Mouse (Mus musculus): Measurements from ENCODE around the gene Mtus2. TPM values are rescaled to one million over a fixed set of nuclear protein-coding genes. Genes with fewer than 3 reads are reported as not detected.
A peak's percentile ranks its signal among the peaks of the same experiment; 100 is the strongest.

Gene Mtus2
- total and polyA plus RNA-seq, 2 experiments from 2014 or later: 38.0 to 41.6 TPM

- DNase-seq (ENCODE audit: low spot score) (peak; percentile 42), ATAC-seq (ENCODE audit: low FRiP score) (no peak)
- H3K36me3 ChIP-seq (ENCODE audit: insufficient read depth, low read length): no peaks in the 10 kb centered on the region
- 63% methylated on average over 7 of the region's 7 CpGs for WGBS
- TF ChIP-seq CTCF (IDR thresholded peaks at IDR 0.05): no peak
- no peaks in the 10 kb centered on the region for H3K27me3 ChIP-seq (ENCODE audit: insufficient read depth, low read length)
- H3K9me3 ChIP-seq (ENCODE audit: low read length): no peaks in the 10 kb centered on the region
- no peak overlapping the region for H3K4me2 ChIP-seq (ENCODE audit: low read depth, low read length, poor library complexity, severe bottlenecking)
- H3K9ac ChIP-seq (replicated peaks; ENCODE audit: low read length, poor library complexity, severe bottlenecking): no peak overlapping the region
- no peaks in the 10 kb centered on the region for H3K4me1 ChIP-seq (ENCODE audit: insufficient read depth, low read length)
- no peak overlapping the region for H3K27ac ChIP-seq (ENCODE audit: low read depth, low read length)
- no peak overlapping the region for H3K4me3 ChIP-seq (ENCODE audit: low read depth, low read length)
Observed at GRCm38 (mm10) chr5:148179231-148179630, 222.1 kb downstream of the Mtus2 start.

- Histone ChIP-seq H3K27me3 (ENCODE audit: insufficient read depth, low read length) (no peaks in the 10 kb centered on the region), H3K9ac (replicated peaks; ENCODE audit: low read length, poor library complexity, severe bottlenecking) (no peak overlapping the region), H3K27ac (ENCODE audit: low read depth, low read length) (0 out of 2 replicates have a peak overlapping the region, but pooled peaks have one; percentile 32), H3K4me1 (ENCODE audit: insufficient read depth, low read length) (no peaks in the 10 kb centered on the region), H3K4me3 (ENCODE audit: low read depth, low read length) (no peak overlapping the region), H3K36me3 (ENCODE audit: insufficient read depth, low read length) (no peaks in the 10 kb centered on the region), H3K4me2 (ENCODE audit: low read depth, low read length, poor library complexity, severe bottlenecking) (no peak overlapping the region), H3K9me3 (ENCODE audit: low read length) (0 out of 2 replicates have a peak, but pooled peaks cover 1% of the 10 kb centered on the region)
- DNase-seq (ENCODE audit: low spot score): peak; percentile 31
- peak; percentile 62; the same call in 1 of the 2 replicates for ATAC-seq (ENCODE audit: low FRiP score)
- peak; percentile 74 for TF ChIP-seq CTCF (IDR thresholded peaks at IDR 0.05)
- 14% methylated on average over 13 of the region's 13 CpGs for WGBS
Observed at GRCm38 (mm10) chr5:148180590-148181307, 223.6 kb downstream of the Mtus2 start.

DNA sequence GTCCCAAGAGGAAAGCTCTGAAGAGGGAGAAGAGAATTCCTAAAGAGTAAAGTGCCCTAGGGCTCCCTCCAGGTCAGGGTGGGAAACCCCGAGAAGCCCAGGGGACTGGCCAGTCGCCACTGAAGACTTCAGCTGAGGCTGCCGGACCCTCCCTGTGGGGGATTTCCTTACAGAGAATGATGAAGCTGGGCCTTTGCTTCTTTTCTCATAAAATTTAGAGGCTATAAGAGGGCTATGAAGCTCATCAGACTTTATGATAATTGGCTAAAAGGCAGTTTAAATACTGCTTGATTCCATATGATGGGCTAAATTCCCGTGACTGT lies 224.1 kb downstream of the Mtus2 start:
- H3K4me3 ChIP-seq (ENCODE audit: low read depth, low read length): no peak overlapping the region
- no peak overlapping the region for H3K4me2 ChIP-seq (ENCODE audit: low read depth, low read length, poor library complexity, severe bottlenecking)
- no peak overlapping the region for H3K27ac ChIP-seq (ENCODE audit: low read depth, low read length)
- H3K9me3 ChIP-seq (ENCODE audit: low read length): 0 out of 2 replicates have a peak, but pooled peaks cover 4% of the 10 kb centered on the region
- ATAC-seq (ENCODE audit: low FRiP score) (no peak), DNase-seq (ENCODE audit: low spot score) (no peak)
- H3K4me1 ChIP-seq (ENCODE audit: insufficient read depth, low read length): no peaks in the 10 kb centered on the region
- no peak overlapping the region; the same call in 1 of the 2 replicates for H3K9ac ChIP-seq (replicated peaks; ENCODE audit: low read length, poor library complexity, severe bottlenecking)
- no peaks in the 10 kb centered on the region for H3K36me3 ChIP-seq (ENCODE audit: insufficient read depth, low read length)
- WGBS: 22% methylated on average over 4 of the region's 4 CpGs
- H3K27me3 ChIP-seq (ENCODE audit: insufficient read depth, low read length): no peaks in the 10 kb centered on the region
- TF ChIP-seq CTCF (IDR thresholded peaks at IDR 0.05): no peak

DNA sequence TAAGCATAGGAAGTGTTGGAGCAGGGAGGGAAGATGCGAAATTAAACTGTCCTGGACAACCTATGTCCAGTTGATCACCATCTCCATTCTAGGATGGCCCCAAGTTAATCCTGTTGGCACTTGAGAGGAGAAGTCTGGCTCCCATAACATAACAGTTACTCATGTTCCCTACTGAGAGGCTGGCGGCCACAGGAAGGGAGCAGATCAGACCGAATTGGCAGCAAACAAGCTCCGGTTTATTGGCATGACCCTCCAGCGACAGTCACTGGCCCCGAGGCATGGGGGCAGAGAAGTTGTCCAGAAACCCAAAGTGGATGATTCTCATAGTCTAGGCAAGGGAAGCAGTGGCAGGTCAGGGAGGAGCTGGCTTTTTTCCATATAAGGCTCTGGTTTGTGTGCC lies 224.8 kb downstream of the Mtus2 start:
- DNase-seq (ENCODE audit: low spot score): no peak
- Histone ChIP-seq H3K27ac (ENCODE audit: low read depth, low read length) (no peak overlapping the region), H3K9ac (replicated peaks; ENCODE audit: low read length, poor library complexity, severe bottlenecking) (no peak overlapping the region), H3K36me3 (ENCODE audit: insufficient read depth, low read length) (no peaks in the 10 kb centered on the region), H3K27me3 (ENCODE audit: insufficient read depth, low read length) (no peaks in the 10 kb centered on the region), H3K4me2 (ENCODE audit: low read depth, low read length, poor library complexity, severe bottlenecking) (no peak overlapping the region), H3K4me1 (ENCODE audit: insufficient read depth, low read length) (no peaks in the 10 kb centered on the region), H3K9me3 (ENCODE audit: low read length) (0 out of 2 replicates have a peak, but pooled peaks cover 4% of the 10 kb centered on the region), H3K4me3 (ENCODE audit: low read depth, low read length) (no peak overlapping the region)
- ATAC-seq (ENCODE audit: low FRiP score): no peak
- TF ChIP-seq CTCF (IDR thresholded peaks at IDR 0.05): no peak
- WGBS: 72% methylated on average over 6 of the region's 6 CpGs

- Histone ChIP-seq H3K9ac (replicated peaks; ENCODE audit: low read length, poor library complexity, severe bottlenecking) (no peak overlapping the region), H3K27ac (ENCODE audit: low read depth, low read length) (no peak overlapping the region), H3K4me2 (ENCODE audit: low read depth, low read length, poor library complexity, severe bottlenecking) (no peak overlapping the region), H3K4me1 (ENCODE audit: insufficient read depth, low read length) (no peaks in the 10 kb centered on the region), H3K4me3 (ENCODE audit: low read depth, low read length) (no peak overlapping the region), H3K9me3 (ENCODE audit: low read length) (0 out of 2 replicates have a peak, but pooled peaks cover 4% of the 10 kb centered on the region), H3K36me3 (ENCODE audit: insufficient read depth, low read length) (no peaks in the 10 kb centered on the region), H3K27me3 (ENCODE audit: insufficient read depth, low read length) (no peaks in the 10 kb centered on the region)
- ATAC-seq (ENCODE audit: low FRiP score): no peak
- 58% methylated on average over 1 of the region's 1 CpGs for WGBS
- DNase-seq (ENCODE audit: low spot score): no peak
- TF ChIP-seq CTCF (IDR thresholded peaks at IDR 0.05): peak; percentile 48
Observed at GRCm38 (mm10) chr5:148185898-148186297, 228.8 kb downstream of the Mtus2 start.

DNA sequence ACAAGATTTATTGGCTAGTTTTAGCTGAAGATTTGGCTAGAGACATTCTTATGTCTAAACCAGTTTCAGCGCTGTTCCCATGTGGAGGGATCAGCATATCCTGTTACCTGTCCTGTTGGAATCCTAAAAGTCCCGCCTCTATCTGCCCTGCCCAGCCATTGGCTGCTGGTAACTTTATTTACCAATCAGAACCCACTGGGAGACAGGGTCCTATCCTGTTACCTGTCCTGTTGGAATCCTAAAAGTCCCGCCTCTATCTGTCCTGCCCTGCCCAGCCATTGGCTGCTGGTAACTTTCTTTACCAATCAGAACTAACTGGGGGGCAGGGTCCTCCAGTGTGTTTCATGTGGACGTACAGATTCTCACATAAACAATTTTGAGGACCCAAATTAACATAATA lies 234.3 kb downstream of the Mtus2 start:
- no peaks in the 10 kb centered on the region for H3K9me3 ChIP-seq (ENCODE audit: low read length)
- no peaks in the 10 kb centered on the region for H3K4me1 ChIP-seq (ENCODE audit: insufficient read depth, low read length)
- H3K27me3 ChIP-seq (ENCODE audit: insufficient read depth, low read length): no peaks in the 10 kb centered on the region
- WGBS: 44% methylated on average over 4 of the region's 4 CpGs
- H3K36me3 ChIP-seq (ENCODE audit: insufficient read depth, low read length): no peaks in the 10 kb centered on the region
- DNase-seq (ENCODE audit: low spot score) (no peak), ATAC-seq (ENCODE audit: low FRiP score) (no peak)
- no peak overlapping the region for H3K4me3 ChIP-seq (ENCODE audit: low read depth, low read length)
- TF ChIP-seq CTCF (IDR thresholded peaks at IDR 0.05): no peak
- H3K9ac ChIP-seq (replicated peaks; ENCODE audit: low read length, poor library complexity, severe bottlenecking): no peak overlapping the region
- no peak overlapping the region for H3K4me2 ChIP-seq (ENCODE audit: low read depth, low read length, poor library complexity, severe bottlenecking)
- H3K27ac ChIP-seq (ENCODE audit: low read depth, low read length): no peak overlapping the region
